Mouse (Mus musculus) liver, adult (tissue): ENCODE data around the gene Lonrf2.

Source experiments
- GATA4 ChIP-seq: IDR thresholded peaks from 2 replicates; pipeline ENCODE4 v1.6.1; 2014; ENCODE audit warnings: mild to moderate bottlenecking, low read length; ENCODE audit not compliant: insufficient replicate concordance

The Lonrf2 gene

DNA sequence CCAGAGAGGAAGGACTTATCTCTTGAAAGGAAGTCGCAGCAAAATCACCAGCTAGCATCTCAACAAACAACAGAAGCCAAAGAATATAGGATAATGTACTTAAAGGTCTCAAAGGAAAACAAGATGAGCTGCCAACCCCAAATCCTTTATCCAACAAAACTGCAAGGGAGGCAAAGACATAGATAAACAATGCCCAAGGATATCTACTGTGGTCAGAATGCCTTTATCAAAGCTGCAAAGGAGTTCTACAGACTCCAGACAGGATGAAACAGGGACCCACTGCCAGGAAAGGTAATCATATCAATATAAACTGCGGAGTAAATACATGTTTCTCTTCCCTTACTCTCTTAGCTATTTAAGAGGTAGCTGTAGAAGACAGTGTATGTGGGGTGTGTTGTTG, 14.1 kb upstream of the Lonrf2 start:
- no peak for TF ChIP-seq GATA4

DNA sequence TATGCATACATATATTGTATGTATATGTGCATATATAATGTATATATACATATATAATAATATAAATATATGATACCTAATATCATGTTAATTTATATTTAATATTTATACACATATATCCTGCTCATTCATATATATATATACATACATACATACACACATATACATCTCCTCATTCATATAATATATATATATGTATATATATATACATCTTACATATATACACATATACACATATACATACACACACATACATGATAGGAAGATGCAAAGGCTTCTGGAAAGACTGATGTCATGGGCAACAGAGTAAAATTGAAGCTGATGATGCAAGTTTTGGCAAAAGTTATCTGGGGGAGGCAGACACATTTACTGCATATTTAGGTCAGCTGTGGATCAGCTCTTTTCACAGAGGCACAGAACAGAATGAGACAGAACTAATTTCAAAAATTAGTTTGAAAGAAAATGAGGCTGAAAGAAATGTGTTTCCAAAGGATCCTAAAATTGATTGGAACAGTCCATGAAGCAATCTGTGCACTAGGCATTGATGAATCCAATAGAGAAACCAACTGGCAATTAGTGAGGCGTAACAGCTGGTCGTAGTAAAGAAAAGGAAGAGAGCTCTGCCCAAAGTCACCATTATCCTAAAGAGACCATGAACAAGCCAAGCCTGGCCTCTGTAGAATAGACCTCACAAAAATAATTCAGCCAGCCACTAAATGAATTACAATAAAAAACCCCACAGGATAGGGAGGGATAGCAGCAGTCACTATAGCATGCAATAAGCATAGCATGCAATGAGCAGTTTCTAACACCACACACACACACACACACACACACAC, 12.2 kb upstream of the Lonrf2 start:
- no peak for TF ChIP-seq GATA4

DNA sequence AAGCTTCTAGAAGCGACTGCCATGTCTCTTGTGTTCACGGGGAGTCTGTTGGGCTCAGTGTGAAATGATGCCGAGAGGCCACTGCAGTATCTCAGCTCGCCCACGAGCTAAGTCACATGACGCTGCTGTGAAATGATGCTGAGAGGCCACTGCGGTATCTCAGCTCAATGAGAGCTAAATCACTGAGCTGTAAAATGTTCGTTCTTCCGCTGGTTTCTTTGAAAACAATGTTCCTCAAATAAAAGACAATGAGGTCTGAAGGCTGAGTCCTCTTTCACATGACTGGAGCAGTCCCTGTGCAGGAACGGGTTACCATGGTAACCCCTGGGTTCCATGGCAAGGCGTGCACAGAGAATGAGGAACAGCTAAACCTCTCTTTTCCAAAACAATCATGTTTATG, 11.5 kb upstream of the Lonrf2 start:
- no peak for TF ChIP-seq GATA4

DNA sequence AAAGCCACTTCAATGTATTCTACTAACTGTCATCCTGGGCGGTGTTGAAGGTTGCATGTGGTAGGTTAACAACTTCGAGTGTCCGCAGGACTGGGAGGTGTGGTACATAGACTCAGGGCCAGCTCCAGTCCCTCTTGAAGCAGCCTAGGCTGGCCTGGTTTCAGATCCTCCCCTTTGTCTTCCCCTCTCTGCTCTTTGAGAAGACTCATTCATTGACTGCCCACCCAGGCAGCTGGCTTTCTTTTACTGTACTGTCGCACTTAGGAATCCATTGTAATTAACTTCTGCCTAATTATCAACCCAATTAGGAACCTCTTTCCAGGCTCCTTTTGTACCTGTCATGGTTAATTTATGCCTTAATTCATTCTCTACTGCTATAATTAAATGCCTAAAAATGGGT, 6.8 kb upstream of the Lonrf2 start:
- TF ChIP-seq GATA4, result no peak

DNA sequence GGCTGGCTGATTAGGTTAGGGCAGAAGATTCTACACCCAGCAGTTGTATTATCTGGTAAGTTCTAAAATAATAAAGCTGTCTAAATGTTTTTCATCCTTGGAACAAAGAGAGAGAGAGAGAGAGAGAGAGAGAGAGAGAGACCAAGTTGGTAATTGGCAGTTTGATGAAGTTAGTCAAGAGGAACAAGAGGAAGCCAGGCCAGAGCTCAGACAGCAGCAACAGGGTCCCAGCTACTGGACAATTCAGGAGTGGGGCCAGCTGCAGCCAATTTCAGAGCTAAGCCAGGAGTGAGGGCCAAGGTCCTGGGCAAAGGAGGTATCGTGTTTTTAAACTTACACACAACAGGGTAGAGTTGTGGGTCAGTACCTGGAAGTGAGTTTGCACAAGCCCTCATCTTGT, 6.3 kb upstream of the Lonrf2 start:
- TF ChIP-seq GATA4, result no peak

DNA sequence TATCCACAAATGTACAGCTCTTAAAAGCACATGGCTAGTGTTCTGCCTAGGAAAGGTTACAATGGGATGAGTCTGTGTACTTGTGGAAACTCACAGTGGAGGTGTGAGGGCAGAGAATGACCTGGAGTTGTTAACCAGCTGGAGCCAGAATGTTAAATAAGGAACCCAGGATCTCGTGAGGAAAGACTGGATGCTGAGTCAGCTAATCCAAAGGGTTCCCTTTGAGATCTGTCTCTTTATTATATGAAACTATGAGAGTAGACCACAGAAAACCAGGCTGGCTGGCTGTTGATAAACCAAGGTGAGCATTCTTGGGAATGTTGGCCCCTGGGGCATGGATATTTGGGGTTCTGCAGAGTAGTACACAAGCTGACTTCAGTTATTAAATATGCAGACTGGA, 3.4 kb upstream of the Lonrf2 start:
- no peak for TF ChIP-seq GATA4

DNA sequence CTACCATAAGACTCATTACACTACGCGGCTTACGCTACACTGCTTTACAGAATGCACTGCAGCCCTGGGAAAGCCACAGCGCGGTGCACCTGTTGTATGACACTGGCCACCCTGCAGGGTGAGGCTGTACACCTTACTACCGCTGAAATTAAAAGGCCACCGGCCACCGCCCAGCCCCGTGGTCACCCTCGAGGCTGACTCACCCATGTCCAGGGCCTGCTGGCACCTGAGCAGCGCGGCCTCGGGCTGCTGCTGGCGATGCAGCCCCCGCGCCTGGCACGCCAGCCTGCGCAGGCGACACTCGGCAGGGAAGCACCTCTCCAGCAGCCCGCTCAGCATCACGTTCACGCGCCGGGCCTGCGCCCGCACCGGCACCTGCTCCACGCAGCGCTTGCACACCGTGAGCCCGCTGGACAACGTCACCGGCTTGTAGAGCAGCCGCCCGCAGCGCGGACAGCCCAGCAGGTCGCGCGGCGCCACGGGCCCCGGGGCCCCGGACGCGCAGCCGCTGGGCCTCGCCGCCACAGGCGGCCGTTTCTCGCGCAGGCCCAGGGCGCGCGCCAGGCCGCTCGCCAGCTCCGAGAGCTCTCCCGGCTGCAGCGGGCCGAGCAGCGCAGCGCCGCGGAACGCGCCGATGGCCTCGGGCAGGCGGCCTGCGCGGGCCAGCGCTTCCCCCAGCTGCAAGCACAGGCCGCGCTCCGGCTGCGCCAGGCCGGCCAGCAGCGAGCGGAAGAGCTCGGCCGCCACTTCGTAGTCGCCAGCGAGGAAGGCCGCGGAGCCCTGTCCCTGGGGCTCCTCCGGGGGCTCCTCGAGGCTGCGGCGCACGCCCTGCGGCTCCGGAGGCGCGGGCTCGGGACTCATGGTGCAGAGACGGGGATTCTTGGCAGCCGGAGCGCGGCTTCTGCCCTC, 689 bp downstream of the Lonrf2 start:
- TF ChIP-seq GATA4, result no peak

DNA sequence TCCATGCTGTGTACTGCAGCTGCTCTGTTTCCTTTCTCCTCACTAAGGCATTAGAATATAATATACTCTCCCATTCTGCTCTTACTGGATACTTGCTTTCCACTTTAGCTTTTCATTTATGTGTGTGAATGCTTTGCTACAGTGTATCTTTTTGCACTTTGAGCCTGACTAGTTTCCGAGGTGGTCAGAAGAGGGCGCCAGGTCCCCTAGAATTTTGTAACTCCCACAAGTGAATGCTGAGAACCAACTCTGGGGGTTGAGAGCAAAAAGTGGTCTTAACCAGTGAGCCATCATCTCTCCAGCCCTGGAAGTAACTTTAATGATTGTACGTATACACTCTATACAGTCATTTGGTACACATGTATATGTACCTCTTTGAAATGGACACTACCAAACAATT, 1.6 kb downstream of the Lonrf2 start:
- TF ChIP-seq GATA4, result no peak

DNA sequence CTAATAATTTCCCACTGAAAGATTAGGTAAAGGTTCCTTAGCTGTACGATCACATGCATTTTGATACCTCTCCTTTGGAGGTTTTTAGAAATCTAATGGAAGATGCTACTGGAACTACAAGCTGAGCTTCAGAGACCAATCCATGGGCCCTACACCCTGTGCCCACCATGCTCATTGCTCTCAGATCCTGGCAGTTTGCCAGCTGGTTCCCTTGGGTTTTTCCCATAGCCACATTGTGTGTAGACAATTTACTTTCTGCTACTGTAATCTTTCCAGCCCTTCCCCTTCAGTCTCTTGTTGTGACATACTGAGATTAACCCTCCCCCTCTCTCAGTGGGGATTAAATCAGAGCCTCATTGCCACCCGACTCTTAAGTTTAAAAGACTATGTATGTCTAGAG, 11.6 kb downstream of the Lonrf2 start:
- TF ChIP-seq GATA4, result no peak

DNA sequence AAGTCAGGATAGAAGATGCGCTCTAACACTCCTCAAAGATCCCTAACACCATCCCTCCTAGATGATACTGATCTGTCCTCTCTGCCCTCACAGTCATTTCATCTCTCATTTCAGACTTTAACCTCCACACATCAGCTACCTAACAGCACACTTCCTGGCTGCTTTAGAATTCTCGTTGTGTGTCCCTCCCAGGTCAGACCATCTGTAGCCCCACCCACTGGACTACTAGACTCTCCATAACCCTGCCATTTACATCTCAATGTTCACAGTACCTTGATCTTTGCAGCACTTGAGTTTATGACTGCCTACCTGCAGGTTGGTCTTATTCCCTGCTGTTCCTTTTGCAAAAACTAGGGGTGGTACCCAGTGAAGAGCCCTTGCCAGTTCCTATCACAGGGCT, 12.7 kb downstream of the Lonrf2 start:
- no peak for TF ChIP-seq GATA4

DNA sequence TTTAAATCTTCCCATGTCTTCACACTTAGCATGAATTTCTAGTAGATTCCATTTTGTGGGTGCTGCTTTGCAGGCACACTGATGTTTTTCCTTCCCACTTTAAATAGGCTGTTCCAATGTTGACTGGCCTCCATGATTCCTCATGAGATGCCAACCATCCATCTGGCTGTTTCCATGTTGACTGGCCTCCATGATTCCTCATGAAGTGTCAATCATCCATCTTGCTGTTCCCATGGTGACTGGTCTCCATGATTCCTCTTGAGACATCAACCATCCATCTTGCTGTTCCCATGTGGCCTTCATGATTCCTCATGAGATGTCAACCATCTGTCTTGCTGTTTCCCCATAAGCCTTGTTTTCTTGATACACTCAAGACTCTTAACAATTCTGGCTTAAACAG, 16.8 kb downstream of the Lonrf2 start:
- no peak for TF ChIP-seq GATA4

DNA sequence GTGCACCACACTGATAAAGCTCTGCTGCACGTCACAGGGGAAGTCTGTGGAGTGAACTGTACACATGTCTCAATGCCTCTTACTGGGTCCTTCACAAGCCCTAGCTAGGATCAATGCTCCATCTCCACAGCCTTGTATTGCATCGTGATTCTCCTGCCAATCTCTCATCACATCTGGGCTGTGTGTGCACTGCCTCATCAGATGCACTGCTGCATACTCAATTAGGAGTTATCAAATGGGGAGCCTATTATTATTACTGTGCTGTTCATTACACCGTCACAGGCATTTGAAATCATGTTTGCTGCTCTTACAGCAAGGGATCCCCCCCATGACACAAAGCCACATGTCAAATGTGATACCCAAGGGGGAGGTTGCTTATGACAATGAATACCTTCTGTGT, 18.8 kb downstream of the Lonrf2 start:
- no peak for TF ChIP-seq GATA4

DNA sequence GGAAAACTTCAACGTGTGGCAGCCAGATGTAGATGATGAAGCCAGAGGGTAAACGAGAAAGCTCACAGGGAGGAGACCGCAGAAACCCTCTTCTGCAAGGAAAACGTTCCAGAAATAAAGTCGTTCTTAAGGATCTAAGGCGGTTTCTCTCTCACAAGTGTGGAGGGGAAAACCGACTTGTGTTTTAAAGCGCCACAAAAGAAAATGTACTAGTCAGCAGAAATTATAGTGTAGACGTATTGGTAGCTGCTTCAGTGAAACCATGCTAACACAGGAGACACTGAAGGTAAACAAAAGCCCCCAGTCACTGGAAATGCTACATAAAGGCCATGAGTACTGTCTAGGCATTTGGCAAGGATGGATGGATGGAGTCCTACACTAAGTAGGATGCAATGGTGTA, 19.2 kb downstream of the Lonrf2 start:
- no peak for TF ChIP-seq GATA4

DNA sequence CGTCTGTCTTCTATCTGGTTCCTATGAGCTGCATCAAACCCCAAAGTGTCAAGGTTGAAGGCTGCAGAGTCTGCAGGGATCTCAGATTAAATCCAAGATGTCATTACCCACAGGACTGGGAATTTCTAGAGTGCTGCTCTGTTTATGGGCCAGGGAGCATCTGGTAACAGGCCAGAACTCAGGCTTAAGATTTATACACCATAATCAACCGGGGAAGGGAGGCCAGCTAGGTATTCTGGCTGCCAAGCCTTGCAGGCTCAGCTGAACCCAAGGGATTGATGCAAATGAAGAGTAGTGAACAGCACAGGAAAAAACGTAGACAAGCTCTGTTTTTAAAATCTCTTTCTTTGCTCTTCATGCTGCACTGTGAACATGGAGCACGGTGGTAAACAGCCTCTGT, 20.2 kb downstream of the Lonrf2 start:
- no peak for TF ChIP-seq GATA4

DNA sequence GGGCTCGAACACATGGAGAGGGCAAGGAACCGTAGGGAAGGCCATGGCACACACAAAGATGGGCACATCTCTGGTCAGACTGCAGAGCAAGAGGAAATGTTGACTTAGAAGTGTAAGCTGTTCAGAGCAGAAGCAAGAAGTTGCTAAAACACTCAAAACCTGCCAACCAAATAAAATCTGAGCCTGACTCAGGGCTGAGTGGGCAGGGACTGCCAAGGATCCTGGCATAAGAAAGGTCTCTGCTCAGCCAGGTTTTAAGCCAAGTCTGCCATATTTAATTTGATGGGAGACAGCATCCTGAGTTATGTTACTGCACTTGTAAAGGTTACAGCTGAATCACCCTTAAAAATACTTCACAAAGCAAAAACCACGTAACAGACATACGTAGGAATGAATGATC, 29.4 kb downstream of the Lonrf2 start:
- no peak for TF ChIP-seq GATA4

DNA sequence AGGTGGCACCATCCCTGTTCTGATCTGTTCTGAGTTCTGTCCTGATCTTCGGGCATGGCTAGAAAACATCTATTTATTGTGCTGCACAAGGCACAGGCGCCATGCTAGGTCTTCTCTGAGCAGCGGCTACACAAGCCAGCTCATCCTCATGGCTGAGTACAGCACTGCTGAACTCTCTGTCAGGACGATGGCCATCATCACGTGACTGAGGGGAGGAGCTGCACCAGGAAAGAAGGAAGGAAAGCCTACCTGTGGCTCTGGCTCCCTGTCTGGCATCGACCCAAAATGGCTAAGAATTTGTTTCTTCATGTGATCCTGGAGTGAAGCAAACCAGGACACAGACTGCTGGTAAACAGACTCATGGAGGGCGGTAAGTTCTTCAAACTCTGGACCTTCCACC, 36.1 kb downstream of the Lonrf2 start:
- TF ChIP-seq GATA4, result no peak
